Mouse (Mus musculus) megakaryocyte, embryonic 14.5 days (primary cell): Measurements from ENCODE around the gene Olfr1097. TPM values are rescaled to one million over a fixed set of nuclear protein-coding genes. Genes with fewer than 3 reads are reported as not detected.

Experiments used
- H3K27me3 ChIP-seq: replicated peaks from 2 replicates; pipeline ENCODE3; 2012; ENCODE audit warnings: inconsistent platforms
- H3K36me3 ChIP-seq: replicated peaks from 2 replicates; pipeline ENCODE3; 2012; ENCODE audit warnings: low read length, inconsistent platforms, mixed read lengths
- H3K4me1 ChIP-seq: 2 replicates; pipeline ENCODE4 v1.6.1; 2012; ENCODE audit warnings: inconsistent platforms
- H3K4me3 ChIP-seq: replicated peaks from 2 replicates; pipeline ENCODE3; 2012; ENCODE audit warnings: moderate library complexity, mild to moderate bottlenecking, inconsistent platforms
- H3K9me3 ChIP-seq: 2 replicates; pipeline ENCODE4 v1.6.1; 2012; ENCODE audit warnings: inconsistent platforms
- FLI1 ChIP-seq: IDR thresholded peaks from 2 replicates; pipeline ENCODE4 v1.6.1; 2012; ENCODE audit warnings: low read length, inconsistent platforms, mixed read lengths
- GATA1 ChIP-seq: IDR thresholded peaks from 3 replicates; pipeline ENCODE4 v1.6.1; 2012; ENCODE audit warnings: mixed read lengths, low read length, inconsistent platforms, borderline replicate concordance
- polyA plus RNA-seq: library from polyadenylated mRNA; stranded (reverse); fragments of >175 nt; gene quantifications from 2 replicates; pipeline ENCODE4 v1.2.3, GENCODE M21; 2012; ENCODE audit warnings: low replicate concordance; ENCODE audit not compliant: insufficient read depth

The Olfr1097 gene
- not detected in 2 replicates for polyA plus RNA-seq

GRCm38 (mm10) chr2:86892116-86892515 is at the start of gene Olfr1097:
Olfr1097 (minus strand) TSS chr2:86892216.
- Histone ChIP-seq H3K36me3 (no peaks in the 10 kb centered on the region), H3K4me1 (no peaks in the 10 kb centered on the region), H3K9me3 (no peaks in the 10 kb centered on the region), H3K4me3 (no peak within 1 kb of the TSS), H3K27me3 (no peaks in the 10 kb centered on the region)
- no peak for TF ChIP-seq FLI1
- TF ChIP-seq GATA1: no peak

- H3K4me3 ChIP-seq: no peak overlapping the region
- no peaks in the 10 kb centered on the region for H3K4me1 ChIP-seq
- TF ChIP-seq GATA1: no peak
- no peak for TF ChIP-seq FLI1
- no peaks in the 10 kb centered on the region for H3K27me3 ChIP-seq
- no peaks in the 10 kb centered on the region for H3K9me3 ChIP-seq
- H3K36me3 ChIP-seq: no peaks in the 10 kb centered on the region
These were observed 34.5 kb upstream of the Olfr1097 start for GRCm38 (mm10) chr2:86926557-86926956.

- H3K36me3 ChIP-seq: no peaks in the 10 kb centered on the region
- no peaks in the 10 kb centered on the region for H3K27me3 ChIP-seq
- H3K4me1 ChIP-seq: no peaks in the 10 kb centered on the region
- TF ChIP-seq FLI1 (no peak), GATA1 (no peak)
- no peak within 1 kb of the TSS for H3K4me3 ChIP-seq
- H3K9me3 ChIP-seq: no peaks in the 10 kb centered on the region
These were observed 32.4 kb upstream of the Olfr1097 start, which contains the start of gene Olfr1098 for GRCm38 (mm10) chr2:86924445-86924844. Olfr1098 (minus strand) TSS chr2:86924545.

GRCm38 (mm10) chr2:86905647-86906046 is 13.6 kb upstream of the Olfr1097 start:
- Histone ChIP-seq H3K27me3 (no peaks in the 10 kb centered on the region), H3K9me3 (no peaks in the 10 kb centered on the region), H3K4me1 (no peaks in the 10 kb centered on the region), H3K4me3 (no peak overlapping the region), H3K36me3 (no peaks in the 10 kb centered on the region)
- TF ChIP-seq GATA1 (no peak), FLI1 (no peak)

GRCm38 (mm10) chr2:86874702-86875101 is 17.3 kb downstream of the Olfr1097 start, which contains the start of gene Gm13723:
Gm13723 (minus strand) TSS chr2:86874802.
- H3K27me3 ChIP-seq: no peaks in the 10 kb centered on the region
- TF ChIP-seq FLI1: no peak
- TF ChIP-seq GATA1: no peak
- H3K4me3 ChIP-seq: no peak within 1 kb of the TSS
- H3K9me3 ChIP-seq: no peaks in the 10 kb centered on the region
- H3K4me1 ChIP-seq: no peaks in the 10 kb centered on the region
- H3K36me3 ChIP-seq: no peaks in the 10 kb centered on the region

- Histone ChIP-seq H3K4me3 (no peak within 1 kb of the TSS), H3K36me3 (no peaks in the 10 kb centered on the region), H3K4me1 (no peaks in the 10 kb centered on the region), H3K27me3 (no peaks in the 10 kb centered on the region), H3K9me3 (no peaks in the 10 kb centered on the region)
- no peak for TF ChIP-seq FLI1
- no peak for TF ChIP-seq GATA1
These were observed 40.4 kb downstream of the Olfr1097 start, which contains the start of gene Olfr1095 for GRCm38 (mm10) chr2:86851596-86851995. Olfr1095 (minus strand) TSS chr2:86851696.

Other genes with a start within 250 kb of the Olfr1097 start
- gene Olfr1085, start 230.2 kb downstream of the Olfr1097 start, polyA plus RNA-seq: not detected in 2 replicates
- not detected in 2 replicates for gene Olfr1086, start 212.1 kb downstream of the Olfr1097 start, polyA plus RNA-seq
- gene Olfr1087, start 193.8 kb downstream of the Olfr1097 start, polyA plus RNA-seq: not detected in 2 replicates
- not detected in 2 replicates for gene Olfr1089, start 158.5 kb downstream of the Olfr1097 start, polyA plus RNA-seq
- not detected in 2 replicates for gene Olfr1090, start 133.2 kb downstream of the Olfr1097 start, polyA plus RNA-seq
- gene Olfr1093, start 109.7 kb downstream of the Olfr1097 start, polyA plus RNA-seq: 0.12 TPM in 1 of 2 replicates, not detected in the other
- not detected in 2 replicates for gene Olfr141, start 82.2 kb downstream of the Olfr1097 start, polyA plus RNA-seq
- gene Olfr1094, start 67.6 kb downstream of the Olfr1097 start, polyA plus RNA-seq: not detected in 2 replicates
- 4.0 TPM in 1 of 2 replicates, not detected in the other for gene Olfr1095, start 40.5 kb downstream of the Olfr1097 start, polyA plus RNA-seq
- gene Gm13723, start 17.4 kb downstream of the Olfr1097 start, polyA plus RNA-seq: not detected in 2 replicates
- gene Olfr1098, start 32.3 kb upstream of the Olfr1097 start, polyA plus RNA-seq: not detected in 2 replicates
- not detected in 2 replicates for gene Olfr1099, start 68.5 kb upstream of the Olfr1097 start, polyA plus RNA-seq
- not detected in 2 replicates for gene Olfr1100, start 87.7 kb upstream of the Olfr1097 start, polyA plus RNA-seq
- not detected in 2 replicates for gene Olfr1101, start 99.0 kb upstream of the Olfr1097 start, polyA plus RNA-seq
- not detected in 2 replicates for gene Olfr1102, start 106.2 kb upstream of the Olfr1097 start, polyA plus RNA-seq
- gene Olfr1104, start 134.9 kb upstream of the Olfr1097 start, polyA plus RNA-seq: not detected in 2 replicates
- gene Olfr1105, start 144.3 kb upstream of the Olfr1097 start, polyA plus RNA-seq: 0.02 TPM in 1 of 2 replicates, not detected in the other
- not detected in 2 replicates for gene Olfr1106, start 160.1 kb upstream of the Olfr1097 start, polyA plus RNA-seq
- gene Olfr1107, start 183.6 kb upstream of the Olfr1097 start, polyA plus RNA-seq: not detected in 2 replicates
- not detected in 2 replicates for gene Olfr1109, start 203.8 kb upstream of the Olfr1097 start, polyA plus RNA-seq
- gene Olfr259, start 222.4 kb upstream of the Olfr1097 start, polyA plus RNA-seq: not detected in 2 replicates
- gene Olfr1110, start 248.1 kb upstream of the Olfr1097 start, polyA plus RNA-seq: not detected in 2 replicates